Mouse (Mus musculus) olfactory bulb, adult 2 months (tissue): Measurements from ENCODE around the gene Npff. TPM values are rescaled to one million over a fixed set of nuclear protein-coding genes. Genes with fewer than 3 reads are reported as not detected.

Source experiments
- H3K27ac ChIP-seq: fragments of 200-500 bp; 2 replicates; pipeline ENCODE4 v1.5.1; 2012; ENCODE audit warnings: low read depth, low read length; ENCODE audit not compliant: insufficient read depth
- H3K4me1 ChIP-seq: fragments of 200-500 bp; 2 replicates; pipeline ENCODE4 v1.6.1; 2012; ENCODE audit warnings: low read length; ENCODE audit not compliant: control insufficient read depth, insufficient read depth
- H3K4me3 ChIP-seq: fragments of 200-500 bp; 2 replicates; pipeline ENCODE4 v1.5.1; 2012; ENCODE audit warnings: mild to moderate bottlenecking, low read depth, low read length, moderate library complexity; ENCODE audit not compliant: insufficient read depth
- CTCF ChIP-seq: fragments of 200-500 bp; IDR thresholded peaks from 2 replicates; pipeline ENCODE4 v1.5.1; 2012; ENCODE audit warnings: low read depth, mild to moderate bottlenecking, low read length, moderate library complexity; ENCODE audit not compliant: insufficient read depth
- POLR2A ChIP-seq: fragments of 200-500 bp; IDR thresholded peaks from 2 replicates; pipeline ENCODE4 v1.6.1; 2012; ENCODE audit warnings: mild to moderate bottlenecking, low read depth, low read length, moderate library complexity; ENCODE audit not compliant: insufficient read depth
- WGBS: fragments of 180-500 bp; shearing (Covaris S2); methylation state at CpG from one replicate; pipeline ENCODE4 v1.1.7; 2018; 5-methylcytosine and 5-hydroxymethylcytosine counted together
- polyA plus RNA-seq: library from polyadenylated mRNA; stranded (reverse); fragments of >200 nt; gene quantifications from 2 replicates; pipeline ENCODE4 v1.2.4, GENCODE M21; 2012; ENCODE audit warnings: low replicate concordance; ENCODE audit not compliant: missing spikeins, insufficient read depth, insufficient read length

Gene Npff
- polyA plus RNA-seq, 1 experiment: not detected

DNA sequence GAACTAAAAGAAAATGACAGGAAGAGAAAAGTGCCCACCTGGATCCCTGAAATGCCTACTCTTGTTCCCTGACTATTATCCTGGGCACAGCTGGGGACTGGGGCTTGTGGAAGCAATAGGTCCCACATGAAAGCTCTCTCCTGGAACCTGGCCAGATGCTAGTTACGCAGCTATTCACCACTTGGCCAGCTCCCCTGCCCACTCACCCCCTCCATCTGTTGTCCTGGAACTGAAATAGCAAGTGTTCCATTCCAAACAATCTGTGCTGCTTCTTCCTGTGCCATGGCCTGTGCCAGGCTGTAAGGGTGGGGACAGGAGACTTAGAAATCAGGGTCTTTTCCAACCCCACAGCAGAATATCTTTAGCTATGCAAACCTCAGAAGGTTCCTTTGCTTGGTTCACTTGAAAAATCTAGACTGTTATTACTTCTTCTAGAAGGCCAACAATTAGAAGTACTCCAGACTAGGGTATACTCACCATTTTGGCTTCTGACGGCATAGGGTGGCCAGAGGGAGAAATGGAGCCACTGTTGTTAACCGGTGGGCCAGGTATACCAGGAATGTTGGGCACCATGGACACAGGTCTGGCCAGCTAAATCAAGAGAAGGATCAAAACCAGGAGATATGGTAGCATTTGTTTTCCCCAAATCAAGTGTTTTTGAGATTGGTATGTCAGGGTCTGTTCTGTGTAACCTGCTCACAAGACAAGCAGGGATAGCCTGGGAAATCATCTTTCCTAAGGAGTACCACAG is 22.1 kb upstream of the Npff start:
- Histone ChIP-seq H3K4me1 (peaks cover 5% of the 10 kb centered on the region), H3K4me3 (no peak overlapping the region), H3K27ac (peak overlapping the region; percentile 48; the same call in 1 of the 2 replicates)
- TF ChIP-seq POLR2A (no peak), CTCF (no peak)
- 45% methylated on average over 3 of the region's 3 CpGs for WGBS

DNA sequence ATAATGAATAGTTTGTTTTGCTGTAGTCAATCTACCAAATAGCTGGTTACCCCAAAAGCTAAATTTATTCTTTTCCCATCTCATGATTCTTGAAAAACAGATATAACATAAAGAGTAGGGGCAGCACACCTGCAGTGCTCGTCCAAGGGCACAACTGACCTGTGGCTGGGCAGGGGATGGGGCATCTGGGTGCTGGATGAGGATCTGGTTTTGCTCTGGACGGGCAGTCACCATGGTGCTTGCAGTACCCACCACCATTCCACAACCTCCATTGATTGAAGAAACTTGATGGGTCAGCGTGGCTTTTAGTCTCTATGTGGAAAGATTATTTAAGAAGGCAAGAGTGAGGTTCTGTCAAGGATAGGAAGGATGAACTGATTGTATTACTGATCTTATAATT is 21.5 kb upstream of the Npff start:
- TF ChIP-seq CTCF (no peak), POLR2A (no peak)
- H3K4me3 ChIP-seq: no peak overlapping the region
- WGBS: 72% methylated on average over 3 of the region's 3 CpGs
- H3K4me1 ChIP-seq: peaks cover 5% of the 10 kb centered on the region
- no peak overlapping the region for H3K27ac ChIP-seq

DNA sequence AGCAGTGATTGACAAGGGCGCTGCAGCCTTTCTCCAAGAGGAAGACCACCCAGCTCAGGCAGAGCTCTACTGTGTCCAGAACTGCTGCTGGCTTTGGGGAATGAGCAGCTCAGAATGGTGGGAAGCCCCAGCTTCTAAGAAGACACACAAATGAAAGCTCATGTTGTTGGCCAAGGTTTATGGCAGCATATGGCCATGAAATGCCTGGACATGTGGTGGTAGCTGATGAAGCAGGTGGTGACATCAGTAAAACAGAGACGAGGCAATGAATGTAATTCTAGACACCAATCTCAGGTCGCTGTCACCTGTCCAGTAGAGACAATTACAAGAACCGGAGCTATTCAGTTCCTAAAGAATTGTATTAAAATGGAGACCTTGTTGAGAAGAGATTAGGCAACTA is 20.1 kb upstream of the Npff start:
- Histone ChIP-seq H3K4me3 (no peak overlapping the region), H3K27ac (no peak overlapping the region), H3K4me1 (peaks cover 5% of the 10 kb centered on the region)
- WGBS: 93% methylated on average over 4 of the region's 4 CpGs
- TF ChIP-seq CTCF (no peak), POLR2A (no peak)

DNA sequence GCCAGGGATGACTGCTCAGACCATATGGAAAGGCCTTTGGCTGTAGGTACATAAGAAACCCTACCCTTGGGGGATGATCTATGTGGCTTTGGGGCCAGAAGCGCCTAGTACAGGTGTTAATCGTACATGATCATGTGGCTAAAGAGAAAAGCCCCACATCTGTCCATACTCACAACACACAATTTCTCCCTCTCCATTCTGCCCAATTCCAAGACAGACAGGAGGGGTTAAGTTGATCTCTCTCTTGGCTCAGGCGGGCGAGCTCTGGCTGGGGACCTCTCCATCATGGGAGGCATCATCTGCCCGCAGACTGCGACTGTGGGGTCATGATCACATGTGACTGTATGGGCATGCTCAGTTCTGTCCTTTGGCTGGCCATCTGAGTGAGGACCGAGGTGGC is 9.2 kb upstream of the Npff start:
- H3K27ac ChIP-seq: no peak overlapping the region
- no peaks in the 10 kb centered on the region for H3K4me1 ChIP-seq
- no peak for TF ChIP-seq POLR2A
- no peak for TF ChIP-seq CTCF
- H3K4me3 ChIP-seq: no peak overlapping the region
- 93% methylated on average over 7 of the region's 7 CpGs for WGBS

DNA sequence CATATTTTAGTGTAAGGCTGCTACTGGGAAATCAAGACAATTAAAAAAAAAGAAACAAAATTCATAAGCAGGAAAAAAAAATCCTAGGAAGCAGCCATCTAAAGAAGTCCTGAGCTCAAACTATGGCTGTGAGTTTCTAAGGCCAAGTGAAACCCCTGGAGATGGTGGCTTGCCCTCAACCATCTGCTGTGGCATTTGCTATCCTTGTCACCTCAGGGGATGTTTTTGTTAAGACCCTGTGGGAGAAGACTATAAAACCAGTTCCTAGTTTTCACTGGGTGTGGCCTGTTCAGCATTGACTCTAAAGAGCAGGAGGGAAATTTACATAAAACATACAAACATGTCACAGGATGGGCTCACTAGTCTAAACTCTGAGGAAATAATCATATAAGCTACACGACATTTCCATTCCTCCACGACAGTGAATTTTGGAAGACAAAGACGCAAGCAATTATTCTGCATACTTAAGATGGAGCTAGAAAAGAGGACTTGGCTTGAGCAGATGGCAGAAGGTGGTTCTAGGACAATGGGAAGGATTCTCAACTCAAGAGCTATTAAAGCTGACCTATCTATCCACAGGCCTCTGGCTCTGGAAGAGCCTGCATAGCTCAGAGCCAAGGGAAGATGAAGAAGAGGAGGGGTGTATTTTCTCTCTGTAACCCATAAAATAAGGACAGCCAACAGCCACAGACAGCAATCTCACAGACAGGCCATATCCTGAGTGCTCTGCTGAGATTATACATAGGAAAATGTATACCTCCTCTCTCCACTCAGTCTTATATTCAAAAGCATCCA is 7.6 kb upstream of the Npff start:
- no peak for TF ChIP-seq CTCF
- TF ChIP-seq POLR2A: no peak
- WGBS: 88% methylated on average over 3 of the region's 3 CpGs
- H3K4me1 ChIP-seq: no peaks in the 10 kb centered on the region
- H3K4me3 ChIP-seq: no peak overlapping the region
- no peak overlapping the region for H3K27ac ChIP-seq

DNA sequence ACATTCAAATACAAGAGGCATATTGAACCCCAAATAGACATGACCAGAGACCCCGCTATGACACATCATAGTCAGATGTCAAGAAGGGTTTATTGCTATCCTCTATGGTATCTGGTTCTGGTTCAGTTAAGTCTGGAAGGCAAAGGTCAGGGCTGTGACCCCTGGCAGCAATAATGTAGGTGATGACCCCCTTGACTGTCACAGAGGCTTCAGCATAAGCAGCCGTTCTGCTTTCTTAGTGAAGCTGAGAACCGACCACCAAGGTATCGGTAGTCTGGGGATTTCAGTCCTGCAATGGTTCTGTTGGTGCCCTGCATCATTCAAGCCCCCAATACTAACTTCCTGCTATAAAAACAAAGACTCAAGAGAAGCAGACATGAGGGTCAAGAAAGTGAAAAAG is 6.8 kb upstream of the Npff start:
- TF ChIP-seq POLR2A (no peak), CTCF (no peak)
- H3K4me1 ChIP-seq: no peaks in the 10 kb centered on the region
- H3K27ac ChIP-seq: no peak overlapping the region
- H3K4me3 ChIP-seq: no peak overlapping the region
- WGBS: 93% methylated on average over 4 of the region's 4 CpGs

DNA sequence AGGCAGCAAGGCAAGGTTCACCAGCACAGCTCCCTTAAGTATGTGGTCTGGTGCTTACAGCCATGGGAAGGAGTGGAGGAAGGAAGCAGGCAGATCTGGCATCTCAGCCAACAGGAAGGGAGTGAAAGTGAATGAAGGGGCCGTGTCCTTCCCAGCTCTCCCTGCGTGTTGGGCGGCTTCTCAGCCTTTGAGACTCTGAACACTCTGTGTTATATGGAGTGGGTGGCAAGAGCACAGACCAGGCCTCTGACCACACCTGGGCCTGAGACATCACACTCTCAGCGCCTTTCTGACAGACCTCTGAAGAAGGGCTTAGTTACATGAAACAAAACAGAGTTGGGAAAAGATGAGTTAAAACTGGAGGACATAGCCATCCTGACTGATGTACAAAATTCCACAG is 5.8 kb upstream of the Npff start:
- 85% methylated on average over 4 of the region's 4 CpGs for WGBS
- no peak for TF ChIP-seq CTCF
- Histone ChIP-seq H3K27ac (no peak overlapping the region), H3K4me3 (no peak overlapping the region), H3K4me1 (no peaks in the 10 kb centered on the region)

DNA sequence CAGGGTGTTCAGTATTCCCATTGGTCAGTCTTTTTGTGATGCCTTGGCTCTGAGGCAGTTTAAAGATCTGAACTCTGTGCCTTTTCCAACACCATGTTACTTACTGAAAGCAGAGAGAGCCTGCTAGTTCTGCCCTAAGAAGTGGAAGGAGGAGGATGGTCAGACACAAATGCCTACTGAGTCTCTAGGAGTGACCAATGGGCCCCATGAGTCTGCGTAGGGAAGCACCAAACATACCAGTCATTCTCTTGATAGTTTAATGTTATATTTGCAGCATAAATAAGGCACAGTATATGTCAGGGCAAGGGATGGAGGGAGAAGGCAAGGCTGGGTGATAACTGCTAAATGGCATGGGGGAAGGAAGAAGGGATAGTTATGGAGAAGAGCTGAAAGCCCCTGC is 3.7 kb upstream of the Npff start:
- Histone ChIP-seq H3K27ac (no peak overlapping the region), H3K4me3 (no peak overlapping the region), H3K4me1 (no peaks in the 10 kb centered on the region)
- TF ChIP-seq CTCF (no peak), POLR2A (no peak)
- WGBS: 97% methylated on average over 1 of the region's 1 CpGs

DNA sequence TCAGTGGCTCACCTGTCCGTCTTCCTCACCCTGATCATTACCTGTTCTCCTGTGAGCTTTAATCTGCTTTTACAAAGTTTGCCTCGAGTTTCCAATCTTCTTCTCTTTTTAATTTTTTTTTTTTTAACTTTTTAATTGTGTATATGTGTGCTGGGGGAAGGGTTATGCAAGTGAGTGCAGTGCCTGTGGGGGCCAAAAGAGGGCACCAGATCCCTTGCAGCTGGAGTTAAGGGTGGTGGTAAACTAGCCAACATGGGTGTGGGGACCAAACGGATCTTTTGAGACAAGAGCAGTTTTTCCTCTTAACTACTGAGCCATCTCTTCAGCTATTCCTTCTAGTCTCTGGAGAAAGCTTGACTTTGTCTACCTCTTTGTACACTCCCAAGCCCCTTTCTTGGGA is 3.2 kb upstream of the Npff start:
- H3K27ac ChIP-seq: no peak overlapping the region
- no peaks in the 10 kb centered on the region for H3K4me1 ChIP-seq
- TF ChIP-seq CTCF: 0 out of 2 replicates have a peak, but pooled peaks have one; percentile 14
- no peak for TF ChIP-seq POLR2A
- no peak overlapping the region for H3K4me3 ChIP-seq
- WGBS: 70% methylated on average over 3 of the region's 3 CpGs
